Mouse (Mus musculus) testis, adult 2 months (tissue): ENCODE data around the gene Pccb. TPM values are rescaled to one million over a fixed set of nuclear protein-coding genes. Genes with fewer than 3 reads are reported as not detected.

Experiments
- H3K27ac ChIP-seq: fragments of 200-500 bp; 2 replicates; pipeline ENCODE4 v1.5.1; 2012; ENCODE audit warnings: low read depth, low read length; ENCODE audit not compliant: control insufficient read depth, insufficient read depth
- H3K27me3 ChIP-seq: fragments of 200-500 bp; 2 replicates; pipeline ENCODE4 v1.6.1; 2012; ENCODE audit warnings: mild to moderate bottlenecking, low read length, moderate library complexity; ENCODE audit not compliant: control insufficient read depth, insufficient read depth
- H3K36me3 ChIP-seq: fragments of 200-500 bp; 2 replicates; pipeline ENCODE4 v1.6.1; 2012; ENCODE audit warnings: mild to moderate bottlenecking, low read length; ENCODE audit not compliant: control insufficient read depth, insufficient read depth
- H3K4me1 ChIP-seq: fragments of 200-500 bp; 2 replicates; pipeline ENCODE4 v1.6.1; 2012; ENCODE audit warnings: low read length; ENCODE audit not compliant: control insufficient read depth, insufficient read depth
- H3K4me3 ChIP-seq: fragments of 200-500 bp; 2 replicates; pipeline ENCODE4 v1.5.1; 2012; ENCODE audit warnings: low read depth, mild to moderate bottlenecking, low read length, moderate library complexity, mixed read lengths; ENCODE audit not compliant: control insufficient read depth
- CTCF ChIP-seq: fragments of 200-500 bp; IDR thresholded peaks from 2 replicates; pipeline ENCODE4 v1.5.1; 2012; ENCODE audit warnings: low read depth, mild to moderate bottlenecking, inconsistent platforms, low read length, moderate library complexity; ENCODE audit not compliant: control insufficient read depth, insufficient read depth, insufficient replicate concordance
- POLR2A ChIP-seq: fragments of 200-500 bp; IDR thresholded peaks from 2 replicates; pipeline ENCODE4 v1.6.1; 2012; ENCODE audit warnings: low read depth, mild to moderate bottlenecking, inconsistent platforms, low read length, moderate library complexity; ENCODE audit not compliant: control insufficient read depth
- polyA plus RNA-seq: library from polyadenylated mRNA; depleted of rRNA; stranded (reverse); fragments of >200 nt; gene quantifications from 2 replicates; pipeline ENCODE4 v1.2.3, GENCODE M21; 2012; rRNA removed

Gene Pccb
- polyA plus RNA-seq, 1 experiment, result 14.1 TPM

DNA sequence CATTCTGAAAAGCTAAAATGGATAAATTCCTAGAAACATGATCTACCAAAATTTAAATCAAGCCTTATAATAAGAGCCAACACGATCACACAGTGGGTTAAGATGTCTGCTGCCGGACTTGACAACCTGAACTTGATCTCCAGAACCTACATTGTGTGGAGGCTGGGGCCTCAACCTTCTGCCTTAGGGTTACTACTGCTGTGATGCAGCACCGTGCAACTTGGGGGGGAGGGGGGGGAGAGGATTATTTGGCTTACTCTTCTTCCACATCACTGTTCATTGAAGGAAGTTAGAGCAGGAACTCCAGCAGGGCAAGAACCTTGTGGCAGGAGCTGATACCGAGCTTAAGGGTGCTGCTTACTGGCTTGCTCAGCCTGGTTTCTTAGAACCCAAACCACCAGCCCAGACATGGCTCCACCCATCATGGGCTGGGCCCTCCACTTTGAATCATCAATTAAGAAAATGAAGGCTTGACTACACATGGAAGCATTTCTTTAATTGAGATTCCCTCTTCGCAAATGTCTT, 71.7 kb downstream of the Pccb start:
- Histone ChIP-seq H3K27ac (no peak overlapping the region), H3K27me3 (no peaks in the 10 kb centered on the region), H3K36me3 (no peaks in the 10 kb centered on the region), H3K4me1 (no peaks in the 10 kb centered on the region), H3K4me3 (no peak overlapping the region)
- TF ChIP-seq CTCF (no peak), POLR2A (no peak)

DNA sequence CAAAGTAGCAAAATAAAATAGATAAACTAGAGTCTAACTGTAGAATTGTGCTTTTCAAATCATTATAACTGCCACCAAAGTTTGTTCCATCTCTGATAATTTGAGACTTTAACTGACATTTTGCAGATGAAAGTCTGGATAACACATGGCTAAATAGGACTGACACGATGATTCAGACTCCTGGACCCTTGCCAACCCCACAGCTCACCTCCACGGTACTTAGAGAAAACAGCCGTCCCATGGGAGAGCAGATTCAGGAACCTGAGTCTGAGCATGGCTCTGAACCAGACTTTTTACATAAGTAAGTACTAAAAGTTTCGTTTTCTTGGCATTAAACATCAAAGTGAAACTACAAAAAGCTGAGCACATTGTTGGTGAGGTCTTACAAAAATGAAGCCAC, 83.2 kb downstream of the Pccb start:
- no peaks in the 10 kb centered on the region for H3K27me3 ChIP-seq
- H3K4me3 ChIP-seq, result no peak overlapping the region
- TF ChIP-seq CTCF, result no peak
- H3K4me1 ChIP-seq, result no peaks in the 10 kb centered on the region
- no peak overlapping the region for H3K27ac ChIP-seq
- no peaks in the 10 kb centered on the region for H3K36me3 ChIP-seq

DNA sequence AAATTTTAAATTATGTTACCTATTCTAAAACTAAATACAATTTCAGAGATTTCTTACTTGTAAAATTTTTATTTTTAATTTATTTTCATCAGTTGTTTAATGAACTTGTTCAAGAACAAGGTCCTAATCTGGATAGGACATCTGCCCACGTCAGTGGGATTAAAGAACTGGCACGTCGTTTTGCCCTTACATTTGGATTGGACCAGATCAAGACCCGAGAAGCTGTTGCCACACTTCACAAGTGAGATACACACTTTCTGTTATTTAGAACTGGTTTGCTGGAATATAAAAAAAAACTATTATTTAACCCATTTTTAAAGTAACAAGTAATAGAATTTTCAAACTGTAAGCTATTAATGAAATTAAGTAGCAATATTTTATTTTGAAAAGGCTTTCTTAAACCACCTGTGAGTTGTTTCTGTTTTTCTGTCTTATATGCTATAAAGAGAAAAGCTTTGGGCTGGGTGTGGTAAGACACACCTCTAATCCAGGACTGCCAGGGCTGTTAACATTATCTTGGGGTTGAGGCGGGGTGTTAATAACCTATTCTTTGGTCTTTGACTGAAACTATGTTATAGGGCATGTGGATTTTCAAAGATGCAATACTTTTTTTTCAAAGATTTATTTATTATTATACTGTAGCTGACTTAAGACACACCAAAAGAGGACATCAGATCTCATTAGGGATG, 89.9 kb downstream of the Pccb start:
- Histone ChIP-seq H3K4me1 (no peaks in the 10 kb centered on the region), H3K27ac (no peak overlapping the region), H3K36me3 (no peaks in the 10 kb centered on the region), H3K27me3 (no peaks in the 10 kb centered on the region), H3K4me3 (no peak overlapping the region)
- no peak for TF ChIP-seq POLR2A
- no peak for TF ChIP-seq CTCF

DNA sequence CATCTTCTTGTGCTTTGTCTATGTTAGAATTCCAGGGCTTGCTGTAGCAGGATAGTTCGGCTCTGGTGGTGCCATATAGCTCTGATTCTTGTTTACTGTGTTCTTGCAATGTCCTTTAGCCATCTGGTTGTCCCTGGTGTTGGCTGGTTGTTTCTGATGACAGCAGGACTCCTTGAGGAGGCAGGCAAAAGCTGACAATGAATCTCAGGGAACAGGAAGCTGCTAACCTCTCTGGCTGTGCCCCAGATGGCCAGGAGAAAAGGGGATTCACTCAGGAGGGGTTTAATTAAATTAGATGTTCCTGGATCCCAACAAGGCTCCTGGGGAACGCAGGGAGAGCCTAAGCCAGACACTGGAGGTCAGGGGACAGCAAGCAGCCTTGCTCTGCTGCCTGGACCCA, 92.7 kb downstream of the Pccb start:
- H3K36me3 ChIP-seq, result no peaks in the 10 kb centered on the region
- H3K27me3 ChIP-seq, result no peaks in the 10 kb centered on the region
- no peaks in the 10 kb centered on the region for H3K4me1 ChIP-seq
- H3K4me3 ChIP-seq, result no peak overlapping the region
- TF ChIP-seq POLR2A (no peak), CTCF (no peak)
- H3K27ac ChIP-seq, result no peak overlapping the region

Other genes with a start within 250 kb of the Pccb start
- 11.3 and 11.8 TPM in 2 replicates for gene Msl2, start 39.2 kb upstream of the Pccb start, polyA plus RNA-seq
- 3.0 and 3.5 TPM in 2 replicates for gene Ppp2r3a, start 216.9 kb upstream of the Pccb start, polyA plus RNA-seq